Mouse (Mus musculus): ENCODE measurements around the gene Cmss1. TPM values are rescaled to one million over a fixed set of nuclear protein-coding genes. Genes with fewer than 3 reads are reported as not detected.

The Cmss1 gene
- polyA plus RNA-seq, 1 experiment from 2014 or later: 39.5 TPM

- H3K36me3 ChIP-seq (ENCODE audit: control insufficient read depth, insufficient read depth, low read length): no peaks in the 10 kb centered on the region
- peak overlapping the region; percentile 6; the same call in 1 of the 2 replicates for H3K9ac ChIP-seq (ENCODE audit: low read length)
- H3K27me3 ChIP-seq (ENCODE audit: control insufficient read depth, insufficient read depth, low read length): no peaks in the 10 kb centered on the region
- H3K27ac ChIP-seq (ENCODE audit: low read length): peak overlapping the region; percentile 89
- 33% methylated on average over 12 of the region's 12 CpGs for WGBS
- peaks cover 15% of the 10 kb centered on the region; the same call in 1 of the 2 replicates for H3K4me1 ChIP-seq (ENCODE audit: control insufficient read depth, insufficient read depth, low read length)
- peak; percentile 75 for ATAC-seq (ENCODE audit: insufficient read depth, low FRiP score)
- H3K4me2 ChIP-seq (ENCODE audit: low read depth, low read length): no peak overlapping the region
- H3K9me3 ChIP-seq (replicated peaks; ENCODE audit: control insufficient read depth, low read length): no peaks in the 10 kb centered on the region
- H3K4me3 ChIP-seq (replicated peaks; ENCODE audit: low read length): no peak overlapping the region
Observed at GRCm38 (mm10) chr16:57484043-57484795, 122.4 kb downstream of the Cmss1 start.

GRCm38 (mm10) chr16:57483503-57483902 lies 123.2 kb downstream of the Cmss1 start:
- no peaks in the 10 kb centered on the region for H3K27me3 ChIP-seq (ENCODE audit: control insufficient read depth, insufficient read depth, low read length)
- H3K4me2 ChIP-seq (ENCODE audit: low read depth, low read length): no peak overlapping the region
- H3K36me3 ChIP-seq (ENCODE audit: control insufficient read depth, insufficient read depth, low read length): no peaks in the 10 kb centered on the region
- H3K4me3 ChIP-seq (replicated peaks; ENCODE audit: low read length): no peak overlapping the region
- ATAC-seq (ENCODE audit: insufficient read depth, low FRiP score): no peak
- no peak overlapping the region for H3K9ac ChIP-seq (ENCODE audit: low read length)
- H3K4me1 ChIP-seq (ENCODE audit: control insufficient read depth, insufficient read depth, low read length): peaks cover 15% of the 10 kb centered on the region; the same call in 1 of the 2 replicates
- H3K27ac ChIP-seq (ENCODE audit: low read length): peak overlapping the region; percentile 46; the same call in 1 of the 2 replicates
- no peaks in the 10 kb centered on the region for H3K9me3 ChIP-seq (replicated peaks; ENCODE audit: control insufficient read depth, low read length)
- 55% methylated on average over 2 of the region's 2 CpGs for WGBS

DNA sequence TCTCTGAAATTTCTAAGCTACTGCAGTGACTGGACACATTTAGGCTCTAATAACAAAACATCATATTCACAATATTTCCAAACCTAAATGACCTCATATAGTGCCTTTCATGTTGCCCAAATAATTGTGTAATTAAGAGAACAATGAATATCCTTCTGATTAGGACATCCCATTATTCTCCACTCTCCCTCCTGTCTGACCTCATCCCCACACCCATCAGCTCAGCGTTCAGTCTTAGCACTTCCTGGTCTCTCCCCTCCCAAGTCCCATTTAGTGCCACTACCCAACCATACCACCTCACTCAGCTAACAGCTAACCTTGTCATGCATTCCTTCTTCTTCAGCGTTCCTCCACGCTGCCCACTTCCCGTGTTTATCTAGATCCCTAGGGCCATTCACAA lies 123.8 kb downstream of the Cmss1 start:
- Histone ChIP-seq H3K27me3 (ENCODE audit: control insufficient read depth, insufficient read depth, low read length) (no peaks in the 10 kb centered on the region), H3K4me1 (ENCODE audit: control insufficient read depth, insufficient read depth, low read length) (peaks cover 15% of the 10 kb centered on the region; the same call in 1 of the 2 replicates), H3K9ac (ENCODE audit: low read length) (no peak overlapping the region), H3K27ac (ENCODE audit: low read length) (peak overlapping the region; percentile 46; the same call in 1 of the 2 replicates), H3K36me3 (ENCODE audit: control insufficient read depth, insufficient read depth, low read length) (no peaks in the 10 kb centered on the region), H3K4me2 (ENCODE audit: low read depth, low read length) (no peak overlapping the region), H3K9me3 (replicated peaks; ENCODE audit: control insufficient read depth, low read length) (no peaks in the 10 kb centered on the region), H3K4me3 (replicated peaks; ENCODE audit: low read length) (no peak overlapping the region)
- no peak for ATAC-seq (ENCODE audit: insufficient read depth, low FRiP score)
- 53% methylated on average over 4 of the region's 4 CpGs for WGBS

DNA sequence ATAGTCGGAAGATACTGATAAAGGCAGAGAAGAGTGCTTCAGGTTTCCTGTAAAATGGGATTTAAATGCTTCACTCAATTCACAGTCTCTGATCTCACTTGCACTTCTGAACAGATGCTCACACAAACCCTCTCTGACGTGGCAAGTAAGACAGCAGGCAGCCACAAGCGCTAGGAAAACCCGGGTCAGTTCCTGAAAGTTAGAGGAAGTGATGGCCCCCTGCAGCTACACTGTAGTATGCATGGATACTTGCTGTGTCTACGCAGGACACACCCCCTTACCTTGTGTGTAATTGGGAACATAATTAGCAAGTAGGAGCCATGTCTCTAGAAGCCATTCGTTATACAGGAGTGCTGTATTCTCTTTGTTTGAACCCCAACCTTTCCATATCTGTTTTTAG lies 124.4 kb downstream of the Cmss1 start:
- Histone ChIP-seq H3K4me1 (ENCODE audit: control insufficient read depth, insufficient read depth, low read length) (peaks cover 12% of the 10 kb centered on the region; the same call in 1 of the 2 replicates), H3K27ac (ENCODE audit: low read length) (no peak overlapping the region), H3K36me3 (ENCODE audit: control insufficient read depth, insufficient read depth, low read length) (no peaks in the 10 kb centered on the region), H3K4me2 (ENCODE audit: low read depth, low read length) (no peak overlapping the region), H3K4me3 (replicated peaks; ENCODE audit: low read length) (no peak overlapping the region), H3K9ac (ENCODE audit: low read length) (no peak overlapping the region), H3K27me3 (ENCODE audit: control insufficient read depth, insufficient read depth, low read length) (no peaks in the 10 kb centered on the region), H3K9me3 (replicated peaks; ENCODE audit: control insufficient read depth, low read length) (no peaks in the 10 kb centered on the region)
- ATAC-seq (ENCODE audit: insufficient read depth, low FRiP score): no peak
- 75% methylated on average over 6 of the region's 6 CpGs for WGBS

- no peak overlapping the region for H3K9ac ChIP-seq (ENCODE audit: low read length)
- ATAC-seq (ENCODE audit: insufficient read depth, low FRiP score): no peak
Observed at GRCm38 (mm10) chr16:57479776-57480175, 126.9 kb downstream of the Cmss1 start.

DNA sequence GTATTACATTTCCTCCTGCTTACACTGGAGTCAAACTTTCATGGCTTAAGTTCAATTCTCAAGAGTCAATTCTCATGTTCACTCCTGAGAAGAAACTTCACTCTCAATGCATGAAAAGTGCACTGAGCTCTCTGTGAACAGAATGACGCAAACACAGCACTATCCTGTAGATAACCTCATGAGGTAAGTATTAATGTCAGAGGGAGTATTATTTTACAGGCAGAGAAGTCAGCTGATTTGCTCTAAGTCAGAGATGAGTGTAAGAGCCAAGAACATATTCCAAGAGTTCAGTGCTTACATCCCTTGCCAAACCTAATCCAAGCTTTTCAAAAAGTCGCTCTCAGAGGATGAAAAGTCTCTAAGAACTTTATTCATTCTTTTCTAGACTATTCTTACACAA lies 128.2 kb downstream of the Cmss1 start:
- no peaks in the 10 kb centered on the region for H3K36me3 ChIP-seq (ENCODE audit: control insufficient read depth, insufficient read depth, low read length)
- ATAC-seq (ENCODE audit: insufficient read depth, low FRiP score): peak; percentile 56; the same call in 1 of the 2 replicates
- H3K27ac ChIP-seq (ENCODE audit: low read length): no peak overlapping the region
- H3K4me2 ChIP-seq (ENCODE audit: low read depth, low read length): no peak overlapping the region
- 64% methylated on average over 2 of the region's 2 CpGs for WGBS
- no peaks in the 10 kb centered on the region for H3K27me3 ChIP-seq (ENCODE audit: control insufficient read depth, insufficient read depth, low read length)
- H3K9me3 ChIP-seq (replicated peaks; ENCODE audit: control insufficient read depth, low read length): no peaks in the 10 kb centered on the region
- no peak overlapping the region for H3K9ac ChIP-seq (ENCODE audit: low read length)
- H3K4me1 ChIP-seq (ENCODE audit: control insufficient read depth, insufficient read depth, low read length): peaks cover 8% of the 10 kb centered on the region; the same call in 1 of the 2 replicates
- H3K4me3 ChIP-seq (replicated peaks; ENCODE audit: low read length): no peak overlapping the region

More at GRCm38 (mm10) chr16:57479776-57480175, 126.9 kb downstream of the Cmss1 start:
- H3K4me3 ChIP-seq (replicated peaks; ENCODE audit: low read length): no peak overlapping the region
- no peaks in the 10 kb centered on the region for H3K9me3 ChIP-seq (replicated peaks; ENCODE audit: control insufficient read depth, low read length)
- 38% methylated on average over 5 of the region's 5 CpGs for WGBS
- H3K4me1 ChIP-seq (ENCODE audit: control insufficient read depth, insufficient read depth, low read length): 0 out of 2 replicates have a peak, but pooled peaks cover 3% of the 10 kb centered on the region
- no peaks in the 10 kb centered on the region for H3K36me3 ChIP-seq (ENCODE audit: control insufficient read depth, insufficient read depth, low read length)
- H3K4me2 ChIP-seq (ENCODE audit: low read depth, low read length): no peak overlapping the region
- H3K27me3 ChIP-seq (ENCODE audit: control insufficient read depth, insufficient read depth, low read length): no peaks in the 10 kb centered on the region
- no peak overlapping the region for H3K27ac ChIP-seq (ENCODE audit: low read length)

- no peaks in the 10 kb centered on the region for H3K9me3 ChIP-seq (replicated peaks; ENCODE audit: control insufficient read depth, low read length)
- WGBS: 26% methylated on average over 10 of the region's 10 CpGs
- ATAC-seq (ENCODE audit: insufficient read depth, low FRiP score): no peak
- peaks cover 4% of the 10 kb centered on the region; the same call in 1 of the 2 replicates for H3K4me1 ChIP-seq (ENCODE audit: control insufficient read depth, insufficient read depth, low read length)
- no peak overlapping the region for H3K4me3 ChIP-seq (replicated peaks; ENCODE audit: low read length)
- no peaks in the 10 kb centered on the region for H3K36me3 ChIP-seq (ENCODE audit: control insufficient read depth, insufficient read depth, low read length)
- no peaks in the 10 kb centered on the region for H3K27me3 ChIP-seq (ENCODE audit: control insufficient read depth, insufficient read depth, low read length)
- no peak overlapping the region for H3K4me2 ChIP-seq (ENCODE audit: low read depth, low read length)
- no peak overlapping the region for H3K9ac ChIP-seq (ENCODE audit: low read length)
- no peak overlapping the region for H3K27ac ChIP-seq (ENCODE audit: low read length)
Observed at GRCm38 (mm10) chr16:57473415-57474085, 133.1 kb downstream of the Cmss1 start.

DNA sequence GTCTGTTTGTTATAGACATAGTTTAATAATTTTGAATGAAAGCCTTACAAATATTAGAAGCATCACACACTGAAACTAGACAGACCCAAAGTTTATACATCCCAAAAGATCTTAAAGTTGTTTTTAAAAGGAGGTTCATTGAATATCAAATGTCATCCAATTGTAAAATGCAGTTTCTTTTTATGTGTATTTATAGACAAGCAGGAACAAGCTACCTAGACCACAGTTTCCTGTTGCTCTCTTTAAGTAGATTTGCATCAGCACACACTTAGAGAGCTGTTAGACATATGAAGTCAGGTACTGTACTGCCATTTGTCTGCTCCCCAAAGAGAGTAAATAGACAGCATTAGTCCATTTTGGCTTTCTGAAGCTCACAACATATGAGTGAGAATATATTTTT lies 135.6 kb downstream of the Cmss1 start:
- no peaks in the 10 kb centered on the region for H3K9me3 ChIP-seq (replicated peaks; ENCODE audit: control insufficient read depth, low read length)
- no peak overlapping the region for H3K27ac ChIP-seq (ENCODE audit: low read length)
- no peak for ATAC-seq (ENCODE audit: insufficient read depth, low FRiP score)
- H3K27me3 ChIP-seq (ENCODE audit: control insufficient read depth, insufficient read depth, low read length): no peaks in the 10 kb centered on the region
- no peak overlapping the region for H3K9ac ChIP-seq (ENCODE audit: low read length)
- no peaks in the 10 kb centered on the region for H3K36me3 ChIP-seq (ENCODE audit: control insufficient read depth, insufficient read depth, low read length)
- H3K4me3 ChIP-seq (replicated peaks; ENCODE audit: low read length): no peak overlapping the region
- H3K4me1 ChIP-seq (ENCODE audit: control insufficient read depth, insufficient read depth, low read length): peaks cover 4% of the 10 kb centered on the region; the same call in 1 of the 2 replicates
- H3K4me2 ChIP-seq (ENCODE audit: low read depth, low read length): no peak overlapping the region

DNA sequence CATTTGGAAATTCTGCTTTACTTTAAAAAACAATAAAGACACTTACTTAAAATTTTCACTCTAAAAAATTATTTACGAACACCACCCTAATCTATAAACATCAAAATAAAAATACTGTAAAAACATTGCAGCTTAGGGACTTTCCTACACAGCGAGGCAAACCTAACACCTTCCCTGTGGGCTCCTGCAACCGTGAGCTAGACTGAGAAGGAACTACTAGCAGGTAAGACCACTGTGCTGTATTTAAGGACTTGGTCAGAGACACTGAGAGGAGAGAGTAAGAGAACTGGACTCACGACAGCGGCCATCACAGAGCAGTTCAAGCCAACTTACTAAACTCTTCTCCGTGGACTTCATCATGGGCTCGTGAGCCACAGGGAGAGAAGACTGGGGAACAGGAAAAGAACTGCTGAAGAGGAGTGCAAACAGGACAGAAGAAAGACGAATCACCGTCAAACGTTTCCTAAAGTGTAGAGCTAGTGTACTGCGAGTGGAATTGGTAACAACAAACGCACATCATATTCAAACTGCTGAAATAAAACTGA lies 136.3 kb downstream of the Cmss1 start:
- Histone ChIP-seq H3K36me3 (ENCODE audit: control insufficient read depth, insufficient read depth, low read length) (no peaks in the 10 kb centered on the region), H3K9ac (ENCODE audit: low read length) (no peak overlapping the region), H3K4me1 (ENCODE audit: control insufficient read depth, insufficient read depth, low read length) (peaks cover 4% of the 10 kb centered on the region; the same call in 1 of the 2 replicates), H3K9me3 (replicated peaks; ENCODE audit: control insufficient read depth, low read length) (no peaks in the 10 kb centered on the region), H3K4me3 (replicated peaks; ENCODE audit: low read length) (no peak overlapping the region), H3K27ac (ENCODE audit: low read length) (no peak overlapping the region), H3K27me3 (ENCODE audit: control insufficient read depth, insufficient read depth, low read length) (no peaks in the 10 kb centered on the region), H3K4me2 (ENCODE audit: low read depth, low read length) (no peak overlapping the region)
- ATAC-seq (ENCODE audit: insufficient read depth, low FRiP score): no peak
- WGBS: 87% methylated on average over 12 of the region's 12 CpGs

All from stomach, embryonic 16.5 days (tissue).